Mouse (Mus musculus) granulocyte monocyte progenitor cell, adult 5-6 weeks (primary cell): Measurements from ENCODE around the gene Msantd3. TPM values are rescaled to one million over a fixed set of nuclear protein-coding genes. Genes with fewer than 3 reads are reported as not detected.

Source experiments
- ATAC-seq: replicated peaks from 2 replicates; pipeline ENCODE4 v1.8.0; 2016; ENCODE audit warnings: mild to moderate bottlenecking, moderate TSS enrichment, inconsistent platforms; ENCODE audit not compliant: poor library complexity, severe bottlenecking
- total RNA-seq, 2 experiments: library from RNA; stranded (forward) in 1 of 2; stranded (reverse) in 1 of 2; fragments of 200-712, 200-1000 nt in 1 of 2; fragments of >200 nt in 1 of 2; fragmentation: Nextera tagmentation in 1 of 2; gene quantifications; 2 replicates each; pipeline ENCODE4 v1.2.3; 2014 to 2017

Msantd3 gene
- 31.8 and 77.2 TPM in 2 replicates for total RNA-seq (2014; fragmentation: Nextera tagmentation)
- total RNA-seq (2017) = 62.6 and 71.2 TPM in 2 replicates

- ATAC-seq = peak; percentile 49
Measured at GRCm38 (mm10) chr4:48539841-48540575, at the start of gene Msantd3. Gene Msantd3, plus strand, starts transcription at chr4:48539935.

DNA sequence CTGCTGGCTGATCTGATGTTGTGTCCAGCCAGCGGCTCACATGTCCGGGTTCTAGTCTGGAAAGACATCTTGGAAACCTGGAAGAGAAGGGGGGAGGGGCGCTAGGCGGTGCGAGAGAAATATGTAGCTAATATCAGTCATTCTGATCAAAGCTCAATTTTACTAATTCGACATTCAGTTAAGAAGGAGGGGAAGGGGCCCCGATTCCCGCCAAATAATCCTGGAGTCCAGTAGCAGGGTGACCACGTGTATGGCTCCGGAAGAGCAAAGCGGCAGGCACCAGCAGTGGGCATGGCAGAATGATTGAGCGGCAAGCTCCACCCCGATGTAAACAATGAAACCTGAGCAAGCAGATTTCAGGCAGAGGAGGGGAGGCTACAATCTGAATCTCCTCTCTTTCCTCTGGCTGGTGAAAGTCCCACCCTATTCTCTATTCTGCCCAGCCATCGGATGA is 48.4 kb upstream of the Msantd3 start:
- no peak for ATAC-seq

DNA sequence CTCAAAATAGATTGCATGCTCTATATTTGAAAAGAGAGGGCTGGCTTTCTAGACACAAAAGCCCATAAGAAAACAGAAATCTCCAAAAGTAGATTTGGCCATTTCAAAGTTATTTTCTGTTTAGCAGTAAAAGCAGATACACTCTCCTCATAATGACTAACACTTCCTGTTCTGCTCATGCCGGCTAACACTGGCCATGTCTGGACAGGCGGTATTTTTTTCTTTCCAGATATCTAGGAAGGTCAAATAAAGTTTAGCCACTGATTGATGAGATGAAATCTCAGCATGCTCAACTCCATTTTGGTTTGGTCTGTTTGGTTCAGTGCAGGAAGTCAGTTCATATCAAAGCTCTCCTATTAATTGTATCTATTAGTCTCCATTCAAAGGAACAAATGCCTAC is 47.2 kb upstream of the Msantd3 start:
- no peak for ATAC-seq

GRCm38 (mm10) chr4:48510861-48511260 is 28.9 kb upstream of the Msantd3 start:
- no peak for ATAC-seq

DNA sequence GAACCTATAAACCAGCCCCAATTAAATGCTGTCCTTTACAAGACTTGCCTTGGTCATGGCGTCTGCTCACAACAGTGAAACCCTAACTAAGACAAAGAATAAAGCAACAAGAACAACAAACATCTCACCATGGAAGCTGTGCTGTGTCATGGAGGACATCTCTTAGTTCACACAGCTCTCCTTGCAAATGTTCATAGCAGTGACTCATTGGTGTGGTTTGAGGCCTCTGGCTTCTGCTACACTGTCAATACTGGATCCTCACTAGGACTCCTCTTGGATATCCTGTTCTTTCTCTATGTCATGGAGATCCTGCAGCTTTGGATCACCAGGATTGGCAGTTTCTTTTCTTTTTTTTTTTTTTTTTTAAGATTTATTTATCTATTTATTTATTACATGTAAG is 10.2 kb upstream of the Msantd3 start:
- ATAC-seq = no peak

DNA sequence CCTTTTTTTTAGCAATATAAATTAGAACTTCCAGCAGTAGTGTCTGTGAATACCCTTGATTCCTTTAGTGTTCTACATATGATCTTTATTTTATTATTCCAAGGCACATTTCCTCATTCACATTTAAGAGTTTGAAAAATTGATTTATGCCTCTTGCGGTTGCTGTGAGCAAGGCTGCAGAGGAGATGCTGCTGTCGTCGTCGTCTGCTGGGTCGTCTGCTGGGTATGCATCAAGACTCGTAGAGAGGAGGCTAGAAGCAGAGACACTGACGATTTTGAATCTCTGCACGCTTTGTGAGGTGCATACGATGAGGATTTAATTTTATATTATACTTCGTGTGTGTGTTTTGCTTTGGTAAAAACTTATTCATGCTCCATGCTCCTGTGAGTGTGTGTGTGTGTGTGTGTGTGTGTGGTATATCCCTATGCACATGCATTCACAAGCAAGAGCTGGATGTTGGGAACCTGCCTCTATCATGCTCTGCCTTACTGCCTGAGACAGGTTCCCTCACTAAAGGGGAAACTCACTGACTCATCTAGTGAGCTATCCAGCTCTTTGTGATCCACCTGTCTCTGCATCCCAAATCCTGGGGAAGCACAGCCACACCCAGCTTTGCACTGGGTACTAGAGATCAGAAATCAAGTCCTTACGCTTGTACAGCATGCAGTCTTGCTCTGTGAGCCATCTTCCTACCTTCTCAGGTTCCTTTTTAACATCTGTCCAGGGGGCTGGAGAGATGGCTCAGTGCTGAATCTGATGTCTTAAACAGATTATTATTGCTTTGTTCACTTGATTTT is 7.7 kb upstream of the Msantd3 start:
- ATAC-seq = no peak

- no peak for ATAC-seq
Measured at GRCm38 (mm10) chr4:48536275-48536674, 3.5 kb upstream of the Msantd3 start.

GRCm38 (mm10) chr4:48537024-48537423 is 2.7 kb upstream of the Msantd3 start:
- no peak for ATAC-seq

- no peak for ATAC-seq
Measured at GRCm38 (mm10) chr4:48538581-48538980, 1.2 kb upstream of the Msantd3 start.

GRCm38 (mm10) chr4:48540576-48541111 is 909 bp downstream of the Msantd3 start:
- ATAC-seq = peak; percentile 30

DNA sequence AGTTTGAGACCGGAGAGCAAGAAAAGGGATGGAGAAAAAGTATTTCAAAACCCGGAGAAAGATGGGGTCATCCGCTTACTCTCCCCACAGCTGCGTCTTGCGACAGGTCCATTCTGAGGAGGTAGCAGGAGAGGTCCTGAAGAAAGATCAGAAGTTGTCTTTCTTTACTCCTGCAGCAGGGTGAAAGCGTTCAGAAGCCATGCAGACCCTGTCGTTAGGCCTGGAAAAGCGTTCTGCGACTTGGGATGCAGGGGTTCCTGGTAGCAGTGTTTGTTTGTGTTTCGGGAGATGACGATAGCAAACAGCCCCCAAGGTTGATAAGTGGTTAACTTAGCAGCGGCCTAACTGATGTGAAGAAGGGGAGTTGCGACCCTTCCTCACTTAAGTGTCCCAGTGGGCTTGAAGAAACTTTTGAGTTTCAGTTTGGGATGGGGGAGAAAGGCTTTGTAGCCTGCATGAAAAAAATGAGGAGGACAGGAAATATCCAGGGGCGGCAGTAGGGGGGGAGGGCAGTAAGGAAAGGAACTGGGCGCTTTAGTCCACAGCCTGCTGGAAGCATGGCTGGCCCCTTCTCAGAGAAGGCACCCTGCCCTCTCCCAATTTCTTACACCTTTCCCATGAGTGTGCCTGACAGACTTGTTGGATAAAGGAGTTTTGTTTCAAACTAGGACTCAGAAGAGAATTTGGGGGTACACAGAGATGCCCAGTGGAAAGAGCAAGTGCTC is 2.0 kb downstream of the Msantd3 start:
- peak; percentile 60 for ATAC-seq

DNA sequence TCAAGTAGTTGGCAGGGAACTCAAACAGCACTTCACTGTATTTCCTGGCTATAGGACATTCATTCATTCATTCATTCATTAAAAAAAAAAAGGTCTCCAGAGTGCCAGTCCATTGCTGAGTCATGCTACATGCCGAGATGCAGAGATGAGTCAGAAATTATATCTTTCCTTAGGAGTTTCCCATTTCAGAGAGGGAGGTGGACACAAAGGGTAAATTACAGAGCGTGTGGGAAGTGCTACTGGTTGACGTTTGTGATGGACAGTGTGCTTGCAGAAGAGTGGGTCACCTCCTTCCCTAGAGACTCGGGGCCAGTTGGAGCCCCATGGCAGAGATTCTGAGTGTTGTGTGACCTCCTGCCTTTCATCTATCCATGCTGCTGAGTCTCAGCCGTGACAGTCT is 2.6 kb downstream of the Msantd3 start:
- ATAC-seq = no peak

- ATAC-seq = no peak
Measured at GRCm38 (mm10) chr4:48543071-48543865, 3.5 kb downstream of the Msantd3 start.

GRCm38 (mm10) chr4:48544141-48544540 is 4.4 kb downstream of the Msantd3 start:
- ATAC-seq = no peak

GRCm38 (mm10) chr4:48545966-48546365 is 6.2 kb downstream of the Msantd3 start:
- ATAC-seq = no peak

DNA sequence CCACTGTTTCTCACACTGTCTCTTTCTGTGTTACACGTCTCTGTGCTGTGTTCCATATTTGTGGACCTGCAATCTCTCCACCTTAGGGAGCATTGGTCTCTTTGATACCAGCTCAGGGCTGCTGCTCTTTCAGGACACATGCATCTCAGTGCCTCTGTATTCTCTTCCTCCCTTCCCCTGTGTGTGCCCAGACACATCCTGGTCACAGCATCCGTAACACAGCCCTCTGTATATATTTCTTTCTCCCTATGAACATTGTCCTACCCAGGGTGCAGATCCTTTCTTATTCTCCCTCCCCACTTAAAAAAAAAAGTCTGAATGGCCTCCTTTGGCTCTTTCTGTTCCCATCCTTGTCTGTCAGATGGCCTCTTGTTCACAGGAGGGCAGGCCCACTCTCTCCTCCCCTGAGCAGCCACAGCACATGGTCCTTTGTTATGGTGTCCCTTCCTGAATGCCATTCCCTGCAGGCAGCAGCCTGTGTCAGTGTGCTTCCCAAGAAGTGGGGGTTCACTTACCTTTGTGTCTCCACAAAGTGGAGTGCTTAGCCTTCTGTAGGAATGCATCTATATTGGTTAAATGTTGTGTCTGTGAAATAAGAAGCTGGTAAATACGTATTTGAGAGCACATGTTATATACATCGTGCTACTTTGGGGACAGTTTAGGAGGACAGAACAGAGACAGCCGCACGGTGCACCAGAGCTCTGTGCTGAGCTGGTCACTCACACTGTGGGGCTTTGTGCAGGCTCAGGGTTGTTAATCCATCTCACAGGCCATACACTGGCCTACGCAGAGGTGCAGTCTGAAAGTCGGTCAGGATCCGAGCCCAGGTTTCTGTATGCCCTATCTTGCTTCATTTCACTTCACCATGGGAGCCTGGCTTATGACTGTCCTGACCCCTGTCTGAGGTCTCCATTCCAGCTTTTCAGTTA is 7.1 kb downstream of the Msantd3 start:
- no peak for ATAC-seq

- no peak for ATAC-seq
Measured at GRCm38 (mm10) chr4:48548393-48549045, 8.8 kb downstream of the Msantd3 start.

DNA sequence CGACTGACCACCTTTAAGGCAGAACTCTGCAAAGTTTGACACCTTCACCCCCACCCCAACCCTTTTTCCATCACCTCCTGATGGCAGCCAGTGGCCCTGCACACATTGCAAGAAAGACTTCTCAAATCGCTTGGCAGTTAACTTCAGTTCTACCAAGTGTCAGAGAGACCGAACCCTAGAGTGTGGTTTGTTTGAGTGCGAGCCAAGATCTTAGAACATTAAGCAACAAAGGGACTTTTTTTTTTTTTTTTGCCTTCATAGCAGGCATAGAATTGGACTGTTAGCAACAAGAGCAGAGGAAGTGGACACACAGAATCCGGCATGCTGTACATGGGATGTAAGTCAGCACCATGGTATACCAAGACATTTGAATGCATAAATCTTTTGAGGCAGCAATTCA is 9.9 kb downstream of the Msantd3 start:
- peak; percentile 25 for ATAC-seq
